Mouse (Mus musculus) ES-E14 (cell line): ENCODE data around the gene Naaa.

Experiments used
- CHD2 ChIP-seq: IDR thresholded peaks from 2 replicates; pipeline ENCODE4 v1.6.1; 2014; ENCODE audit warnings: mild to moderate bottlenecking, low read depth, low read length, inconsistent platforms
- MAFK ChIP-seq: IDR thresholded peaks from 2 replicates; pipeline ENCODE4 v1.6.1; 2014; ENCODE audit warnings: mild to moderate bottlenecking, low read depth, low read length, inconsistent platforms; ENCODE audit not compliant: insufficient read depth
- ZC3H11A ChIP-seq: IDR thresholded peaks from 2 replicates; pipeline ENCODE4 v1.6.1; 2012; ENCODE audit warnings: low read depth, mild to moderate bottlenecking, inconsistent platforms, low read length, borderline replicate concordance
- ZNF384 ChIP-seq: IDR thresholded peaks from 2 replicates; pipeline ENCODE4 v1.6.1; 2012; ENCODE audit warnings: low read depth, low read length, inconsistent platforms

- no peak for TF ChIP-seq ZNF384
- TF ChIP-seq MAFK: no peak
- no peak for TF ChIP-seq ZC3H11A
- no peak for TF ChIP-seq CHD2
Measured at GRCm38 (mm10) chr5:92304291-92304690, 26.3 kb upstream of the Naaa start.
